Mouse (Mus musculus): ENCODE results near the gene Frrs1.

- TF ChIP-seq EP300 (IDR thresholded peaks at IDR 0.05; ENCODE audit: low read depth): no peak
- TF ChIP-seq CTCF (IDR thresholded peaks at IDR 0.05; ENCODE audit: low read depth): no peak
Measured at GRCm38 (mm10) chr3:116941559-116942117, 82.4 kb downstream of the Frrs1 start.

Measured in liver, embryonic 14.5 days (tissue).